Mouse (Mus musculus) myocyte (in vitro differentiated cells): Measurements from ENCODE around the gene Kpna3.

ENCODE experiments used
- E2F4 ChIP-seq: IDR thresholded peaks from one replicate; pipeline ENCODE4 v1.6.1; 2011; ENCODE audit warnings: mild to moderate bottlenecking, control low read depth, moderate library complexity; ENCODE audit not compliant: insufficient read depth
- MYOG ChIP-seq, 3 experiments: IDR thresholded peaks; one replicate each; pipeline ENCODE4 v1.6.1; 2011; ENCODE audit warnings: control low read depth in 2 of 3, low read depth in 2 of 3, mild to moderate bottlenecking in 2 of 3; ENCODE audit not compliant: insufficient read length in 2 of 3, control insufficient read depth in 1 of 3, insufficient read depth in 1 of 3
- POLR2A ChIP-seq: IDR thresholded peaks from one replicate; pipeline ENCODE4 v1.6.1; 2011; ENCODE audit warnings: low read depth, mild to moderate bottlenecking, control low read depth, moderate library complexity; ENCODE audit not compliant: insufficient read length
- TCF12 ChIP-seq: IDR thresholded peaks from one replicate; pipeline ENCODE4 v1.6.1; 2011; ENCODE audit warnings: mild to moderate bottlenecking, control low read depth; ENCODE audit not compliant: poor library complexity, insufficient read depth, severe bottlenecking

GRCm38 (mm10) chr14:61390586-61390985 is 49.1 kb downstream of the Kpna3 start:
- TF ChIP-seq POLR2A, result no peak
- no peak for TF ChIP-seq E2F4
- TF ChIP-seq TCF12, result no peak
- no peak for TF ChIP-seq MYOG (IDR thresholded peaks at IDR 0.05; ENCODE audit: control insufficient read depth in 1 of 3, insufficient read depth in 1 of 3, insufficient read length in 2 of 3, low read depth in 2 of 3)
